Mouse (Mus musculus): ENCODE measurements around the gene Gnb1.
"Not testable (repeated sequence)": the region's sequence is repeated elsewhere in the genome, so short reads cannot be mapped to it uniquely, and the experiment has no call there.

Gnb1 gene

DNA sequence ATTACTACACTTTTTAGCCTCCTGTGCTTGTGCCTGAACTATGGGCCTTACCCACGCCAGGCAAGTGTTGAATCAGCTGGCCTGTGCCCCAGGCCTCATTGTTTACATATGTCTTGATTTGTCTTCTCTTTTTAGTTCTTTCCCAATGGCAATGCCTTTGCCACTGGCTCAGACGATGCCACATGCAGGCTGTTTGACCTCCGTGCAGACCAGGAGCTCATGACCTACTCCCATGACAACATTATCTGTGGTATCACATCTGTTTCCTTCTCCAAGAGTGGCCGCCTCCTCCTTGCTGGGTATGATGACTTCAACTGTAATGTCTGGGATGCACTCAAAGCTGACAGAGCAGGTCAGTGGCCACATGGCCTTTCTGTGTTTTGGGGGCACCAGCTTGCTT lies 63.7 kb downstream of the Gnb1 start:
- no peak for DNase-seq

- no peak for DNase-seq
Measured at GRCm38 (mm10) chr4:155555464-155555863, 64.3 kb downstream of the Gnb1 start.

- DNase-seq = no peak
Measured at GRCm38 (mm10) chr4:155559454-155559853, 68.3 kb downstream of the Gnb1 start.

DNA sequence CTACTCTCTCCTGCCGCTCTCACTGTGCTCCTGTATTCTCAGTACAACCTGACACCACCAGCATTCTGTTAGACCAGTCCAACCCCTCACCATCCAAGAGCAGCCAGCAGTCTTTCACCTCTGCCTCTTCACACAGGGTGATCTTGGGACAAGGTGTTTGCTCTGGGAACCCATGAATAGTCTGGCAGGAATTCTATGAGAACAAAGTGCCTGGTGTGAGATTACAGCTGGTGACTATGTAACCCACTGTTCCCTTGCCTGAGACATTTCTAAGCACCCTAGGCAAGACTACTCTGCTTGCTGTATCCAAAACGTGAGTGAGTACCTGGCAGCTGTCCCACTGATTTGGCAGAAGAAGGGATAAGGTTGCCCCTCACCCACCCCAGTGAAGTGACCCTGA lies 69.8 kb downstream of the Gnb1 start:
- no peak for DNase-seq

GRCm38 (mm10) chr4:155561661-155562442 lies 70.7 kb downstream of the Gnb1 start, which contains the start of gene Nadk:
Gene Nadk, plus strand, starts transcription at chr4:155562378.
- DNase-seq = peak in 1 of 2 experiments; percentile 26

DNA sequence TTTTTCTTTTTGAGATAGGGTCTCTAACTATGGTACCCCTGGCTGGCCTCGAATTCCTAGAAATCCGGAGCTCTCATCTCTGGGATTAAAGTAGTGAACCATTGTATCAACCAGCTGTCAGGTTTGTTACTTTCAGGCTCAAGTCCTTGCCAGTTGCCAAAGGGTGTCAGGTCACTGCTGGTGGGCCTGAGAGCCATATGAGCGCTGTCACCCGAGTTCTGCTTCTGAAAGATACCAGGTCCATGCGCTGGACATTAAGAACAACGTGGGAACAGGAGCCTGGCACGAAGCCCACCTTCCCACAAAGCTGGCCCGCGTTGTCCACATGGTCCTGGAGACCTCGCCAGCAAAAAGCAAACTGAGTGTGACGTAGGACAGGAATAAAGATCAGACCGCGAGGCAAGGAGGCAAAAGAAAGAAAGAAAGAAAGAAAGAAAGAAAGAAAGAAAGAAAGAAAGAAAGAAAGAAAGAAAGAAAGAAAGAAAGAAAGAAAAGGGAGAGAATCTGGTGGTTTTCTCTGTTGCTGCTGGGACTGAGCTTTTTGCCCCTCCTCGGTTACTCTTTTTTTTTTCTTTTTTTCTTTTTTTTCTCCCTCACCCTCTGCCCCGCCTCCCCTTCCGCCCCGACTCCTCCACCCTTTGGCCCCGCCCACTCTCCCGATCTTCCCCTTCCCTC lies 71.7 kb downstream of the Gnb1 start:
- DNase-seq = peak; percentile 72 to 80

DNA sequence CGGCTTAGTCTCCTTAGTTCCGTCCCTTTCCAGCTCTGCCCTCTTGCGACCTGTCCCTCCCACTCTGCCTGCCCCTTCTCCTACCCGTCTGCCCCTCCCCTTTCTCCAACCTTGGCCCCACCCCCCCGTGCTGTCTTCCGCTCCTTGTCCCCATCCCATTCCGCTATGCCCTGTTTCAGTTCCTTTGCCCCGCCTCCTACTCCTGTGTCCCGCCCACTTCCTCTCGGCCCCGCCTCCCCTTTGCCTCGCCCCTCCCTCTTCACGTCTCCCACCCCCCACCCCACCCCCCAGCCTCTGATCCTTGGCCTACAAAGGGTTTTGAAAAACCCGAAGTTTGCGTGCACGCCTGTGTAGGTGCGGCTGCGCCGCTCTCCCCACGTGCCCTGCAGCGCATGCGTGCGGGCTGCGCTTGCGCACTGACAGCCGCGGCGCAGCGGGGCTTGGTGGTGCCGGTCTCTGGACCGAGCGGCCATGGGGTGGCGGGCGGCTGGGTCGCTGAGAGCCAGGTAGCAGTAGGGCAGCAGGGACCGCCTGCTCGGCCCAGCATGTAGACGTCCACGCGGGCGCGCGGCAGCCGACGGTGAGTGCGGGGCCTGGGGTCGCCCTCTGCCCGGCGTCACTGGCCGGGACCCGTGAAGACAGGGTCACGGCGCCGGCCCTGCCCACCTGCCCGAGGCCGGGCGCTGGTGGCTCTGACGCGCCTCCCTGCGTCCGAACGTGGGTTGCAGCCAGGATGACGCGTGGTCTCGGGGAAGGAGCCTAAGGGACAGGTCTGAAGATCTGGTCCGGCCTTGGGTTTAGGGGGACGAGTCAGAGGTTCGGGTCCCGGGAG lies 72.5 kb downstream of the Gnb1 start:
- peak; percentile 98 for DNase-seq

- DNase-seq = peak; percentile 37 to 60
Measured at GRCm38 (mm10) chr4:155564315-155565069, 73.3 kb downstream of the Gnb1 start.

GRCm38 (mm10) chr4:155566555-155566954 lies 75.4 kb downstream of the Gnb1 start:
- DNase-seq = peak in 1 of 2 experiments; percentile 46

GRCm38 (mm10) chr4:155568170-155568569 lies 77.0 kb downstream of the Gnb1 start:
- no peak for DNase-seq

GRCm38 (mm10) chr4:155568632-155569370 lies 77.6 kb downstream of the Gnb1 start:
- DNase-seq = no peak

- no peak for DNase-seq
Measured at GRCm38 (mm10) chr4:155569818-155570217, 78.7 kb downstream of the Gnb1 start.

DNA sequence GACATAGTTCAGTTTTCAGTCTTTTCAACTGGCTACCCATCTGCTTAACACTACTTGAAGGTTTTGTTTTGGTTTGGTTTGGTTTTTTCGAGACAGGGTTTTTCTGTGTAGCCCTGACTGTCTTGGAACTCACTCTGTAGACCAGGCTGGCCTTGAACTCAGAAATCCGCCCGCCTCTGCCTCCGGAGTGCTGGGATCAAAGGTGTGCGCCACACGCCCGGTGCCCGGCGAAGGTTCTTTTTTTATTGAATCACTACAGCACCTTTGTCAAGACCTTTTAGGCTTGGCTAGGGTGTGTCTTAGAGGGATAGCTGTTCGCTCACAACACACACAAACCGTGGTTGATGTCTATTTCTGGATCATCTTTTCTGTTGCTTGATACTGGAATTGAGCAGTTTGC lies 79.2 kb downstream of the Gnb1 start:
- not testable (repeated sequence) for DNase-seq

DNA sequence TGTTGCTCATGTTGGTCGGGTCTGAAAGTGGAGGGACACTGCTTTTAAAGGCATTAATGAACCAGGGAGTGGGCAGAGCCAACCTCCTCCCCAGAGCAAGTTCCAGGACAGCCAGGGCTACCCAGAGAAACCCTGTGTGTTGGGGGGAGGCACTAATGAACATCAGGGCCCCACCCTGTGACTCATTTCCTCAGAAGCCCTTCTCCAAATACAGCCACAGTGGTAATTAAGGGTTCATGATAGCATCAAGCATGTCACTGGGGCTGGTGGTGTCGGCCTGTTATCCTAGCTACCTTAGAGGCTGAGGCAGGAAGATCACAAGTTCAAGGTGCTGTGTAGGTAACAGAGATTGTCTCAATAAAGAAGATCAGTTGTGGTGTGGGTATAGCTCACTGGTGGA lies 80.3 kb downstream of the Gnb1 start:
- no peak for DNase-seq

GRCm38 (mm10) chr4:155573155-155573554 lies 82.0 kb downstream of the Gnb1 start:
- DNase-seq = no peak

GRCm38 (mm10) chr4:155573876-155574275 lies 82.7 kb downstream of the Gnb1 start:
- no peak for DNase-seq

DNA sequence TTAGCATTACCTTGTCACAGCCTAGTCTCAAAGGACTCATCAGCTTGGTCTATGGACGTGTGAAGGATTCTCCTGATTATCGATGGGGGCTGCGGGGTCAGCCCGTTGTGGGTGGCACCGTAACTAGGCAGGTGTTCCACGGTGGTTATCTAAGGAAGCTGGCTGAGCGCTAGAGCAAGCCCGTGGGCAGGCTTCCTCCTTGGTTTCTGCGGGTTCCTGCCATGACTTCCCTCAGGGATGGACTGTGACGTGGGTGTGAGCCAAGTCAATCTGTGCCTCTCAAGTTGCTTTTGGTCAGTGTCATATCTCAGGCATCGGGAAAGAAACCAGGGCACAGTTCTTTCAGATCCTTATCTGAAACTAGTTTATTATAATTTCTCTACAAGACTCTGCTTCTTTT lies 83.8 kb downstream of the Gnb1 start:
- DNase-seq = no peak

GRCm38 (mm10) chr4:155575521-155575920 lies 84.4 kb downstream of the Gnb1 start:
- DNase-seq = no peak

- no peak for DNase-seq
Measured at GRCm38 (mm10) chr4:155577132-155577531, 86.0 kb downstream of the Gnb1 start.

DNA sequence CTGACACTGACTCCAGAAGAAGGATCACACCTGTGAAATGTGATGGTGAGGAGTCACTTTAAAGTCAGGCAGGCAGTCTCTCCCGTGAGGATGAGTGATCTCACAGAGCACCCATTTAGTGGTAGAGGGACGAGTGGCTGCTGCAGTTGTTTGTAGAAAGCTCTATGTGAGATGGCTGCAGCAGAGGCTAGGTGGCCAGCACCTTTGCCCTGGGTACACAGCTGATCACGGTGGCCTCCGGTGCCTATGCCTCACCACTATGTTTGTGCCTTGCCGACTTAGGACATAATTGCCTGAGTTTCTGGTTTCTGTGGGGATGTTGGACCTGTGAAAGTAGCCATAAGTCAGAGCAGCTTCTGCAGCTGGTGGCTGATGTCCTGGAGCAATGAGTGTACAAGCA lies 86.6 kb downstream of the Gnb1 start:
- DNase-seq = no peak

DNA sequence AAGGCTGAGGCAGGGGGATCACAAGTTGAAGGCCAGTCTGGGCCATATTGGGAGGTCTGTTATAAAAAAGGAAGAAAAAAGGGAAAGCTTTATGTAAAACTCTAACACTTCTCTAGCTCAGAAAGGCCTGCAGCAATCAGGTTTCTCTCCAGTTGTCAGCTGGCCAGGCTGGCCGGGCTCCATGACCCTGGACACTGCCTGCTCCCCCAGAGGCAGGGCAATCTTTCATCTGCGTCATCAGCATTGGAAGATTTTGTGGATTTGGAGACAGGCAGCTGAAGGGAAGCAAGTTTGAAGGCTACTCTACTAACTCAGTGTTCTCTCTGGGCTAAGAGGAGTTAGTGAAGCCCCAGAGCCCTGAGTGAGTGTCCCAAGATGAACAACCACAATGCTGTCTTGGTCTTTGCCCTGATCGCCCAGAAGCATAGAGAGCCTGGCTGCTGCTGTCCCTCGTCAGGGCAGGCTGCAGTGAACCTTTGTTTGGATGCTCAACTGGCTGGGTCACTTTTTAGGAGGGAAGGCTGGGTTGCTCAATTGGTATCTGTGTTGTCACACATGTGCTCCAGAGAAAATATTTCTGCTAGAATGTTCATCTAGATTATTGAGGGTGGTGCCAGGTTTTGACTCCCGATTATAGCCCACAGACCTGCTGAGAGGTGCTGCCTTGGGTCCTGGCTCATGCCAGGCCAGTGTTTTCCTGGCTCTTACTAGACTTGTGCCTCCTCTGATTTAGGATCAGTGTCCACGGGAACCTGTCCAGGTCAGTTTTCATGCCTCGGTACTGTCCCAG lies 87.4 kb downstream of the Gnb1 start:
- DNase-seq = peak; percentile 49 to 53

Measured in kidney, postnatal 4 days (tissue).